Mouse (Mus musculus) embryonic fibroblast, embryonic 13.5 days (primary cell): Measurements from ENCODE around the gene Ppp1r12b.

Source experiments
- CTCF ChIP-seq: IDR thresholded peaks from 2 replicates; pipeline ENCODE4 v1.5.1; 2011; ENCODE audit warnings: mild to moderate bottlenecking, control low read depth, low read length, moderate library complexity, borderline replicate concordance; ENCODE audit not compliant: insufficient read depth
- POLR2A ChIP-seq: IDR thresholded peaks from 2 replicates; pipeline ENCODE4 v1.6.1; 2011; ENCODE audit warnings: low read depth, mild to moderate bottlenecking, control low read depth, low read length, moderate library complexity

- TF ChIP-seq POLR2A = no peak
- no peak for TF ChIP-seq CTCF
Measured at GRCm38 (mm10) chr1:134896008-134896407, 59.7 kb downstream of the Ppp1r12b start.
